Mouse (Mus musculus) midbrain, embryonic 11.5 days (tissue): Measurements from ENCODE around the gene Abca17. TPM values are rescaled to one million over a fixed set of nuclear protein-coding genes. Genes with fewer than 3 reads are reported as not detected.

Experiments
- ATAC-seq: fragments of 200-750 bp; cut with Nextera tagmentation; 2 replicates; pipeline ENCODE4 v1.8.0; 2017; ENCODE audit warnings: moderate TSS enrichment, moderate library complexity; ENCODE audit not compliant: low FRiP score
- DNase-seq: peaks from one replicate; pipeline ENCODE4 v3.0.0; 2015; ENCODE audit warnings: low spot score; ENCODE audit errors: missing footprints
- H3K27ac ChIP-seq: fragments of 300-500 bp; sonication (generic); 2 replicates; pipeline ENCODE4 v1.5.1; 2014; ENCODE audit warnings: low read depth, low read length
- H3K27me3 ChIP-seq: fragments of 300-500 bp; sonication (generic); 2 replicates; pipeline ENCODE4 v1.6.1; 2014; ENCODE audit warnings: mild to moderate bottlenecking, low read length, moderate library complexity, mixed read lengths; ENCODE audit not compliant: control insufficient read depth, insufficient read depth
- H3K36me3 ChIP-seq: fragments of 300-500 bp; sonication (generic); 2 replicates; pipeline ENCODE4 v1.6.1; 2014; ENCODE audit warnings: mild to moderate bottlenecking, low read length, moderate library complexity, mixed read lengths; ENCODE audit not compliant: control insufficient read depth, insufficient read depth
- H3K4me1 ChIP-seq: fragments of 300-500 bp; sonication (generic); 2 replicates; pipeline ENCODE4 v1.6.1; 2014; ENCODE audit warnings: low read length; ENCODE audit not compliant: control insufficient read depth, insufficient read depth
- H3K4me2 ChIP-seq: fragments of 300-500 bp; sonication (generic); 2 replicates; pipeline ENCODE4 v1.6.1; 2014; ENCODE audit warnings: mild to moderate bottlenecking, moderate library complexity
- H3K4me3 ChIP-seq: fragments of 300-500 bp; sonication (generic); 2 replicates; pipeline ENCODE4 v1.5.1; 2014; ENCODE audit warnings: low read depth, low read length
- H3K9ac ChIP-seq: fragments of 300-500 bp; sonication (generic); 2 replicates; pipeline ENCODE4 v1.6.1; 2014; ENCODE audit warnings: low read length
- H3K9me3 ChIP-seq: fragments of 300-500 bp; sonication (generic); 2 replicates; pipeline ENCODE4 v1.6.1; 2016; ENCODE audit warnings: low read length; ENCODE audit not compliant: control insufficient read depth
- WGBS: fragments of 180-500 bp; shearing (Covaris S2); extraction: QIAGEN DNeasy Blood & Tissue Kit; methylation state at CpG from one replicate; pipeline ENCODE4 v1.1.7; 2014; 5-methylcytosine and 5-hydroxymethylcytosine counted together
- microRNA-seq: library from miRNA; unstranded; fragments of <30 nt; microRNA quantifications from one replicate; pipeline ENCODE4, GENCODE M21; 2017
- polyA plus RNA-seq: library from polyadenylated mRNA; unstranded; fragments of >200 nt; fragmentation: Nextera tagmentation; extraction: Ambion mirVana; gene quantifications from 2 replicates; pipeline ENCODE4 v1.2.1, GENCODE M21; 2014

The Abca17 gene
- polyA plus RNA-seq, 1 experiment from 2014 or later, result not detected

DNA sequence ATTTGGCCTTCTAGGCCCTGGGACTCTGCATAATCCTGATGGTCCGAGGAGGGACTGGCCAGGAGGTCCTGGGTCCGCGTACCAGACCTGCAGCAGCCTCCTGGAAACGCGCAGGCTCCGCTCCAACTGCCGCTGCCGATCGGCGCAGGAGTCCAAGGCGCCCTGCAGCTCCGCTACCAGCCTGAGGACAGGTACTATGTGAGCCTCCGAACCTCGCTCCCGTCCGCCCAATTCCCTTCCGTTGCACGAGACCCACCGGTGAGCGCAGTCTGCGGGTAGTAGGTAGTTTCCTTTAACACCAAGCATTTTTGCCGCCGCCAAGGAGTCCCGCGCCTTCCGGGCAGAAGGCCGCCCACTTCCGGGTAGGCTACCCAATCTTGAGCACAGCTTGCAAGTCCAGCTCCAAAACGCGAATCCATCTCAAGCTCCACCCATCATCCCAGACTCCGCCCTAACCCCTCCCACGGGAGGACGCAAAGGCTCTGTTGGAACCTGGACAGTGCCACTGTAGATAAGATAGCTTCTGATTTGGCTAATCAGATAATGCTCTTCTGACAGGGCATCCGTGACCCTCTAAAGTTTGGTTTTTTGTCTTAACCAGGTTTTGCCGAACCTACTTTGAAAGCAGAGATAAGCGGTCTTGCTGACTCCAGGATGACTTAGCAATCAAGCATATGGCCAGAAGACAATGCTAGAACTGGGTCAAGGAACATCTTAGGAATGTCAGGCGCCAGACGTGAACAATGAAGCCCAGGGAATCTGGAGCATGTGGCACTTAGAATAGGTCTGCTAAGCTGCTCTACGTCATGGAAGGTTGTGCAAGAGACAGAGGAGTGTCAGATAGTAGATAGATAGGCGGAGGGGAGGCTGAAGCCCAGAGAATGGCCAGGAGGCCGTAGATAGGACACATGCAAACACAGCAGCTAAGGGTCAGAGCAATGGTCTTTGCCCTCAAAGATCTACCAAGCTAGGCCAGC is 130.1 kb downstream of the Abca17 start, which contains the start of gene Tedc2:
Gene Tedc2 (minus strand): TSS at position 417 of the 977 bp plus-strand sequence.
- Histone ChIP-seq H3K9me3 (no peaks in the 10 kb centered on the region), H3K4me1 (peaks cover 10% of the 10 kb centered on the region), H3K4me2 (peak within 1 kb of the TSS; percentile 80), H3K27me3 (no peaks in the 10 kb centered on the region), H3K36me3 (peaks cover 22% of the 10 kb centered on the region), H3K9ac (peak within 1 kb of the TSS; percentile 84), H3K4me3 (peak within 1 kb of the TSS; percentile 80), H3K27ac (no peak within 1 kb of the TSS; the same call in 1 of the 2 replicates)
- DNase-seq, result peak; percentile 99
- peak; percentile 93 for ATAC-seq
- WGBS, result 5% methylated on average over 41 of the region's 41 CpGs

- Histone ChIP-seq H3K9me3 (no peaks in the 10 kb centered on the region), H3K4me3 (no peak overlapping the region), H3K4me1 (peaks cover 16% of the 10 kb centered on the region), H3K9ac (no peak overlapping the region), H3K36me3 (peaks cover 7% of the 10 kb centered on the region; the same call in 1 of the 2 replicates), H3K27ac (no peak overlapping the region), H3K4me2 (no peak overlapping the region), H3K27me3 (no peaks in the 10 kb centered on the region)
- DNase-seq, result no peak
- ATAC-seq, result no peak
- WGBS, result 58% methylated on average over 4 of the region's 4 CpGs
Observed at GRCm38 (mm10) chr17:24216836-24217235, 134.0 kb downstream of the Abca17 start.

Small RNA genes within 50 kb of the gene (microRNA-seq; reads per million reads assigned to microRNA genes)
- not detected for gene Gm24427
- 3.4 reads per million, percentile 16 among the genes with 10 or more reads in this experiment for gene Mir5134
- 3.8 reads per million, percentile 17 among the genes with 10 or more reads in this experiment for gene Mir6965

Other genes starting within 250 kb of the Abca17 start
- 41.2 and 47.7 TPM in 2 replicates for gene Pdpk1, start 200.1 kb downstream of the Abca17 start, polyA plus RNA-seq
- 26.8 and 27.3 TPM in 2 replicates for gene Amdhd2, start 187.3 kb downstream of the Abca17 start, polyA plus RNA-seq
- 437 and 465 TPM in 2 replicates for gene Atp6v0c, start 181.4 kb downstream of the Abca17 start, polyA plus RNA-seq
- 6.5 and 7.3 TPM in 2 replicates for gene Tbc1d24, start 145.5 kb downstream of the Abca17 start, polyA plus RNA-seq
- 2.3 and 3.0 TPM in 2 replicates for gene Ntn3, start 141.5 kb downstream of the Abca17 start, polyA plus RNA-seq
- 15.1 and 16.9 TPM in 2 replicates for gene Tedc2, start 130.2 kb downstream of the Abca17 start, polyA plus RNA-seq
- gene Ccnf, start 99.6 kb downstream of the Abca17 start, polyA plus RNA-seq, result 89.9 and 98.6 TPM in 2 replicates
- gene Abca3, start 882 bp upstream of the Abca17 start, polyA plus RNA-seq, result 11.6 and 12.2 TPM in 2 replicates
- 379 and 380 TPM in 2 replicates for gene Rnps1, start 63.5 kb upstream of the Abca17 start, polyA plus RNA-seq
- 59.5 and 66.3 TPM in 2 replicates for gene Eci1, start 75.6 kb upstream of the Abca17 start, polyA plus RNA-seq
- 1.7 and 2.1 TPM in 2 replicates for gene Dnase1l2, start 92.0 kb upstream of the Abca17 start, polyA plus RNA-seq
- 10.2 and 14.7 TPM in 2 replicates for gene E4f1, start 119.2 kb upstream of the Abca17 start, polyA plus RNA-seq
- 60.6 and 67.6 TPM in 2 replicates for gene Pgp, start 119.3 kb upstream of the Abca17 start, polyA plus RNA-seq
- gene Bricd5, start 122.8 kb upstream of the Abca17 start, polyA plus RNA-seq, result 0.32 TPM in 1 of 2 replicates, not detected in the other
- gene Mlst8, start 128.0 kb upstream of the Abca17 start, polyA plus RNA-seq, result 28.9 and 30.3 TPM in 2 replicates
- 5.5 and 6.2 TPM in 2 replicates for gene Caskin1, start 137.5 kb upstream of the Abca17 start, polyA plus RNA-seq
- gene Traf7, start 176.9 kb upstream of the Abca17 start, polyA plus RNA-seq, result 67.1 and 80.8 TPM in 2 replicates
- gene Rab26, start 183.1 kb upstream of the Abca17 start, polyA plus RNA-seq, result 1.8 and 2.2 TPM in 2 replicates
- gene Pkd1, start 198.8 kb upstream of the Abca17 start, polyA plus RNA-seq, result 11.9 and 18.5 TPM in 2 replicates